ENCODE assay signal across 11 mouse cellular contexts in genomic region chr2:150741405-150741804, GRCm38 (mm10). TPM values are rescaled to one million over a fixed set of nuclear protein-coding genes. Genes with fewer than 3 reads are reported as not detected.
A peak's percentile ranks its signal among the peaks of the same experiment; 100 is the strongest.
DNase-seq lines count a peak whose midpoint lies in the region; ATAC-seq and TF ChIP-seq lines count a peak whose summit lies in the region.
"Had no signal": no experiment of that assay in that cellular context is flagged by ENCODE, and none has a peak within 500 bp of the region (broad histone marks: within the 10 kb centered on the region; RNA-seq: fewer than 3 reads in every experiment).

No protein-coding gene starts in this region.

- no peak for TF ChIP-seq POLR2A in brain, embryonic 14.5 days (IDR thresholded peaks at IDR 0.05; ENCODE audit: borderline replicate concordance, extremely low read depth, insufficient read depth, insufficient read length, poor library complexity, severe bottlenecking)

- DNase-seq in hindbrain, embryonic 11.5 days (ENCODE audit: low spot score), result peak; percentile 28
- DNase-seq in hindbrain, embryonic 10.5 days (ENCODE audit: low spot score), result no peak
- DNase-seq in brain, embryonic 14.5 days (ENCODE audit: low read depth), result peak; percentile 47
- no peak for DNase-seq in gastrocnemius, adult 18-20 months (ENCODE audit: low spot score)
- DNase-seq in heart, embryonic 10.5 days (ENCODE audit: low spot score), result no peak

- WGBS in hindbrain, embryonic 11.5 days, result 67% methylated on average over 4 of the region's 4 CpGs
- WGBS in hindbrain, embryonic 10.5 days, result 69% methylated on average over 4 of the region's 4 CpGs
- 55% methylated on average over 4 of the region's 4 CpGs for WGBS in heart, embryonic 10.5 days

- no peaks in the 10 kb centered on the region for H3K36me3 ChIP-seq in hindbrain, embryonic 11.5 days (ENCODE audit: control insufficient read depth, insufficient read depth, low read length)
- no peaks in the 10 kb centered on the region for H3K36me3 ChIP-seq in hindbrain, embryonic 10.5 days
- no peaks in the 10 kb centered on the region for H3K36me3 ChIP-seq in heart, embryonic 10.5 days

- H3K4me2 ChIP-seq in hindbrain, embryonic 11.5 days (replicated peaks; ENCODE audit: low read depth, low read length), result no peak overlapping the region

- H3K4me3 ChIP-seq in hindbrain, embryonic 11.5 days (ENCODE audit: low read depth, low read length), result no peak overlapping the region
- H3K4me3 ChIP-seq in hindbrain, embryonic 10.5 days, result no peak overlapping the region
- no peak overlapping the region for H3K4me3 ChIP-seq in heart, embryonic 10.5 days
- H3K4me3 ChIP-seq: erythroblast, embryonic 14.5 days had no signal

- no peak overlapping the region for H3K9ac ChIP-seq in hindbrain, embryonic 11.5 days (ENCODE audit: low read depth, low read length)

- peaks cover 13% of the 10 kb centered on the region; the same call in 1 of the 2 replicates for H3K27me3 ChIP-seq in hindbrain, embryonic 11.5 days (ENCODE audit: control insufficient read depth, insufficient read depth, low read length)
- peaks cover 43% of the 10 kb centered on the region for H3K27me3 ChIP-seq in hindbrain, embryonic 10.5 days (ENCODE audit: insufficient read depth, poor library complexity, severe bottlenecking)
- no peaks in the 10 kb centered on the region for H3K27me3 ChIP-seq in heart, embryonic 10.5 days (ENCODE audit: insufficient read depth, poor library complexity, severe bottlenecking)

- H3K9me3 ChIP-seq in hindbrain, embryonic 11.5 days (ENCODE audit: control insufficient read depth, low read length), result no peaks in the 10 kb centered on the region
- H3K9me3 ChIP-seq in hindbrain, embryonic 10.5 days, result 0 out of 2 replicates have a peak, but pooled peaks cover 2% of the 10 kb centered on the region
- 0 out of 2 replicates have a peak, but pooled peaks cover 5% of the 10 kb centered on the region for H3K9me3 ChIP-seq in heart, embryonic 10.5 days

- H3K4me1 ChIP-seq in hindbrain, embryonic 11.5 days (replicated peaks; ENCODE audit: control insufficient read depth, insufficient read depth, low read length), result no peaks in the 10 kb centered on the region
- peaks cover under 1% of the 10 kb centered on the region; the same call in 1 of the 2 replicates for H3K4me1 ChIP-seq in hindbrain, embryonic 10.5 days (replicated peaks)
- H3K4me1 ChIP-seq in heart, embryonic 10.5 days, result no peaks in the 10 kb centered on the region

- no peak for ATAC-seq in hindbrain, embryonic 11.5 days (ENCODE audit: low FRiP score)
- ATAC-seq in CD4-positive, CD25-positive, alpha-beta regulatory T cell, adult 4 months, result peak; percentile 61
- peak; percentile 60; the same call in 1 of the 2 replicates for ATAC-seq in megakaryocyte-erythroid progenitor cell, adult 5-6 weeks (replicated peaks; ENCODE audit: low FRiP score, low TSS enrichment, poor library complexity, severe bottlenecking)
- no peak for ATAC-seq in cerebellum, adult (ENCODE audit: insufficient number of reproducible peaks, low FRiP score, low TSS enrichment)

- TF ChIP-seq CTCF in brain, embryonic 14.5 days (IDR thresholded peaks at IDR 0.05; ENCODE audit: borderline replicate concordance, extremely low read depth, insufficient read depth, insufficient read length), result peak; percentile 45; the same call in 1 of the 2 replicates

- H3K27ac ChIP-seq in hindbrain, embryonic 11.5 days (ENCODE audit: low read depth, low read length), result no peak overlapping the region
- H3K27ac ChIP-seq in hindbrain, embryonic 10.5 days, result no peak overlapping the region
- no peak overlapping the region for H3K27ac ChIP-seq in heart, embryonic 10.5 days

RNA-seq across cellular contexts. Expression of gene Entpd6, which starts 7.4 kb away (rescaled TPM):
- 24.2 and 25.6 TPM in 2 replicates for polyA plus RNA-seq in hindbrain, embryonic 11.5 days (2014; fragmentation: Nextera tagmentation; extraction: Ambion mirVana)
- 35.6 and 37.3 TPM in 2 replicates for polyA plus RNA-seq in hindbrain, embryonic 10.5 days (2016; fragmentation: Nextera tagmentation; extraction: Ambion mirVana)
- polyA plus RNA-seq in CD4-positive, CD25-positive, alpha-beta regulatory T cell, adult 4 months (2017; shearing (Covaris generic)), result 10 to 100 TPM; 30.1 to 49.1 TPM
- polyA plus RNA-seq in brain, embryonic 14.5 days (2012; rRNA removed), result 52.0 and 52.8 TPM in 2 replicates
- 21.7 and 24.5 TPM in 2 replicates for total RNA-seq in megakaryocyte-erythroid progenitor cell, adult 5-6 weeks (2014; fragmentation: Nextera tagmentation)
- total RNA-seq in megakaryocyte-erythroid progenitor cell, adult 5-6 weeks (2017), result 15.2 and 20.5 TPM in 2 replicates
- total RNA-seq in gastrocnemius, adult 18-20 months (2021), result 1 to 10 TPM; 8.0 to 8.8 TPM
- 28.9 and 29.5 TPM in 2 replicates for polyA plus RNA-seq in heart, embryonic 10.5 days (2016; fragmentation: Nextera tagmentation; extraction: Ambion mirVana)

RNA-seq across cellular contexts. Expression of gene Pygb, which starts 45.1 kb away (rescaled TPM):
- polyA plus RNA-seq in hindbrain, embryonic 11.5 days (2014; fragmentation: Nextera tagmentation; extraction: Ambion mirVana), result 29.8 and 35.3 TPM in 2 replicates
- polyA plus RNA-seq in hindbrain, embryonic 10.5 days (2016; fragmentation: Nextera tagmentation; extraction: Ambion mirVana), result 61.1 and 62.1 TPM in 2 replicates
- 10 to 100 TPM; 34.4 to 85.4 TPM for polyA plus RNA-seq in CD4-positive, CD25-positive, alpha-beta regulatory T cell, adult 4 months (2017; shearing (Covaris generic))
- polyA plus RNA-seq in brain, embryonic 14.5 days (2012; rRNA removed), result 56.6 and 75.8 TPM in 2 replicates
- 14.1 and 16.1 TPM in 2 replicates for total RNA-seq in megakaryocyte-erythroid progenitor cell, adult 5-6 weeks (2014; fragmentation: Nextera tagmentation)
- total RNA-seq in megakaryocyte-erythroid progenitor cell, adult 5-6 weeks (2017), result 11.7 and 13.0 TPM in 2 replicates
- total RNA-seq in gastrocnemius, adult 18-20 months (2021), result 1 to 10 TPM; 4.5 to 5.5 TPM
- 112 and 182 TPM in 2 replicates for polyA plus RNA-seq in heart, embryonic 10.5 days (2016; fragmentation: Nextera tagmentation; extraction: Ambion mirVana)

RNA-seq across cellular contexts. Expression of gene Vsx1, which starts 52.2 kb away (rescaled TPM):
- polyA plus RNA-seq in hindbrain, embryonic 11.5 days (2014; fragmentation: Nextera tagmentation; extraction: Ambion mirVana), result 1.1 and 1.9 TPM in 2 replicates
- 1.0 TPM in 2 replicates for polyA plus RNA-seq in hindbrain, embryonic 10.5 days (2016; fragmentation: Nextera tagmentation; extraction: Ambion mirVana)
- polyA plus RNA-seq in CD4-positive, CD25-positive, alpha-beta regulatory T cell, adult 4 months (2017; shearing (Covaris generic)), result not detected
- polyA plus RNA-seq in brain, embryonic 14.5 days (2012; rRNA removed), result 0.03 and 0.08 TPM in 2 replicates
- total RNA-seq in megakaryocyte-erythroid progenitor cell, adult 5-6 weeks (2014; fragmentation: Nextera tagmentation), result not detected in 2 replicates
- not detected in 2 replicates for total RNA-seq in megakaryocyte-erythroid progenitor cell, adult 5-6 weeks (2017)
- total RNA-seq in gastrocnemius, adult 18-20 months (2021), result not detected
- not detected in 2 replicates for polyA plus RNA-seq in heart, embryonic 10.5 days (2016; fragmentation: Nextera tagmentation; extraction: Ambion mirVana)
- polyA plus RNA-seq: erythroblast, embryonic 14.5 days; kidney, embryonic 14.5 days; liver, embryonic 16.5 days had no signal

Comparison
In these comparisons a context has a peak if more than half of its experiments do, and no peak if none do; other contexts are left out.
1. DNase-seq: peak in hindbrain, embryonic 11.5 days (single experiment) and brain, embryonic 14.5 days (single experiment); none in hindbrain, embryonic 10.5 days (single experiment), gastrocnemius, adult 18-20 months (single experiment) and heart, embryonic 10.5 days (single experiment).
2. ATAC-seq: peak in CD4-positive, CD25-positive, alpha-beta regulatory T cell, adult 4 months (single experiment) and megakaryocyte-erythroid progenitor cell, adult 5-6 weeks (single experiment); none in hindbrain, embryonic 11.5 days (single experiment) and cerebellum, adult (single experiment).